Mouse (Mus musculus) urinary bladder, postnatal 10 days (tissue): Measurements from ENCODE around the gene Aurkaip1.
"Not testable (repeated sequence)": the region's sequence is repeated elsewhere in the genome, so short reads cannot be mapped to it uniquely, and the experiment has no call there.

ENCODE experiments used
- DNase-seq: peaks from one replicate; pipeline ENCODE4 v3.0.0; 2022; ENCODE audit warnings: low spot score

Aurkaip1 gene

GRCm38 (mm10) chr4:155831205-155831766 is at the start of gene Aurkaip1:
Gene Aurkaip1 (plus strand): TSS chr4:155831272.
- peak; percentile 87 for DNase-seq

DNA sequence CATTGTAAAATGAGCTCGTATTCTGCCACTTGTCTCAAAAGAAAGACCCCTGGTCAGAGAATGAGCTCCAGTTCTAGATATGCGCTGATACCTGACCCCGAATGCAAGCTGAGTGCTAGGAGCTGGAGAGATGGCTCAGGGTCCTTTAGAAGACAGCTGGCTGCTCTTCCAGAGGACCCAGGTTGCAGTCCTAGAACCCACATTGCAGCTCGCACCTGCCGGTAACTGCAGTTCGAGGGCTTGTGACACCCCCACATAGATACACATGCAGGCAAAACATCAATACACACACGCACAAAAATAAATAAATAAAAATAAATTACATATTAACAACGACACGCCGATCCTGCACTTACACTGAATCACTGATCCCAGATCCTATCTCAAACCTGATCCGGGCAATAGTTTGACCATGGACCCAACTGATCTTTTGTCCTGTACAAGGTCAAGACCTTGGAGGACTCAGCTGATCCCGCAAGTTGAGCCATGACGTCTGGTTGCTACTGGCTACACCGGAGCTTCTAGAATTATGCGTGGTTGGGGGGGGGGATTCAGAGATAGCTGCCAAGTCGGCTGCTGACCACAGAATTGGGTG is 47.5 kb upstream of the Aurkaip1 start:
- no peak for DNase-seq

- DNase-seq = no peak
Measured at GRCm38 (mm10) chr4:155784081-155784701, 46.9 kb upstream of the Aurkaip1 start.

- DNase-seq = no peak
Measured at GRCm38 (mm10) chr4:155785246-155785645, 45.8 kb upstream of the Aurkaip1 start.

GRCm38 (mm10) chr4:155785819-155786218 is 45.3 kb upstream of the Aurkaip1 start, which contains the start of gene Tmem88b:
Gene Tmem88b (minus strand): TSS chr4:155785874.
- DNase-seq = no peak

GRCm38 (mm10) chr4:155788300-155788699 is 42.8 kb upstream of the Aurkaip1 start:
- DNase-seq = no peak

- not testable (repeated sequence) for DNase-seq
Measured at GRCm38 (mm10) chr4:155788833-155789232, 42.2 kb upstream of the Aurkaip1 start.

DNA sequence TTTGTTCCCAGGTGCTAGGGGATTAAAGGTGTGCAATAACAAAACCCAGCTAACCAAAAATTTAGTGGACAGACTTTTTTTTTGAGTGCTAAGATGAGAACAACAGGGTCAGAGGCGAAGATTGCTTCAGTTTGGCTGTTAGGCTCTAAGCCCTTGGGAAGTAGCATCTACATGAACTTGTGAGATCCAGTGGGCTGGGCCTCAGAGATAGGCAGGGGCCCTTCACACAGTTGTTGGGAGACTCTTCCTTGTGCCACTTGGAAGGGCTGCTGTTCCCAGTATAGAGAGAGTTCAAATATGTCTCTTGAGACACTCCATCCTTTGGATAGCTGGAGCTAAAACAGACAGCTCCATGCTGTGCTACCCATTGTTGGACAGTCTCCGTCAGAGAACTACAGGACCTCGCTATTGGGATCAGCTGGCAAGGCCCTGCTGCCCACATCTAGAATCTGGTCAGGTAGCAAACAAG is 41.0 kb upstream of the Aurkaip1 start, which contains the start of gene Ankrd65:
Gene Ankrd65, plus strand, starts transcription at position 419 of the 469 bp plus-strand sequence.
- no peak for DNase-seq

- no peak for DNase-seq
Measured at GRCm38 (mm10) chr4:155790650-155791161, 40.4 kb upstream of the Aurkaip1 start.

DNA sequence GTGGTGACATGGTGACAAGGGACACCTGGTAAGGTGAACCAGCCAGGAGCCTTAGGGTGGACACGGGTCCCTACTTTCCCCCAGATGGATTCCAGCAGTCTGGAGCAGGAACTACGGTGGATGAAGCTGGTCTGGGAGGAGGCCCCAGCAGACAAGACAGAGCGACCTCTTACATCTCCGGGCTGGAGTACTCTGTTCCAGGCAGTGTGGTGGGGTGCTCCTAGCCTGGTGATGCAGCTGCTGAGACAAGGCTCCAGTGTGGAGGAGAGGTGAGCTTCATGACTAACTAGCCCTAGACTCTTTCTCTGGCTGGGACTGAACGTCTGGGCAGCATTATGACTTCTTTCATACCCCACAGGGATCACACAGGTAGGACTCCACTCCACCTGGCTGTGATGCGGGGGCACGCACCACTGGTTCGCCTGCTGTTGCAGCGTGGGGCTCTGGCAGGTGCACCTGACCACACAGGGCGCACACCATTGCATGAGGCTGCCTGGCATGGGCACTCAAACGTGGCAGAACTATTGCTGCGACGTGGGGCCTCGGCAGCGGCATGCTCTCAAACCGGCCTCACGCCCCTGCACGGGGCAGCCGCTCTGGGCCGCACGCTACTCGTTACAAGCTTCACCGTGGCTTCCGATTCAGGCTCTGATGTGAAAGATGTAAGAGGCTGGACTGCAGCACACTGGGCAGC is 39.7 kb upstream of the Aurkaip1 start:
- DNase-seq = no peak

DNA sequence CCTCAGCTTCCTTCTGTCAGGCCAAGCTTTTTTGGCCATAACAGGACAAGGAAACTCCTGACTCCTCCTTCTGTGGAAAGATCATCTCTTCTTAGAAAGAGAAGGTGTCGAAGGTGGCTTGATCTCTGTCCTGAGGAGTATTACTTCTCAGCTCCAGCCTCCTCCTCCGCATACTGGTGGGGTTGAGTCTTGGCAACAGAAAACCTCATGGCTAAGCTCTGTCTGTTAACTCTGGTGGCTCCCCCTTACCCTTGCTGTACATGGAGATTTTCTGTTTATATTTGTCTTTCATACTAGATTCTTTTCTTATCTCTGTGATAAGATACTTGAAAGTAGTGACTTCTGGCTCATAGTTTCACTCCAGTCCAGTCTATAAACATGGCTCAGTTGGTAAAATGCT is 37.3 kb upstream of the Aurkaip1 start:
- no peak for DNase-seq

DNA sequence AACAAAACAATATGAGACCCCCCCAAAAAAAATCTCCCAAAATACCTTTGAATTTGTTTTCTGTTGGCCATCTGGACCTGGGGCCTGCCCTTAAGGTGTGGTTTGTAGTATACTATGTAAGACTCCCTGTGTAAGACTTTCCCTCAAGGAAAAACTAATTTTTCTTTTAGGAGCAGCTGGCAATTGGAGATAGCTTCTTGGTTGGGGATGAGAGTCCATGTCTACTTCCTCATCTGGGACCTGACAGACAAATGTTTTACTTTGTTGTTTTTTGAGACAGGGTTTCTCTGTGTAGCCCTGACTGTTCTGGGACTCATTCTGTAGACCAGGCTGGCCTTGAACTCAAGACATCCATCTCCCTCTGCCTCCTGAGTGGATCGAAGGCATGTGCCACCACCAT is 29.0 kb upstream of the Aurkaip1 start:
- no peak for DNase-seq

DNA sequence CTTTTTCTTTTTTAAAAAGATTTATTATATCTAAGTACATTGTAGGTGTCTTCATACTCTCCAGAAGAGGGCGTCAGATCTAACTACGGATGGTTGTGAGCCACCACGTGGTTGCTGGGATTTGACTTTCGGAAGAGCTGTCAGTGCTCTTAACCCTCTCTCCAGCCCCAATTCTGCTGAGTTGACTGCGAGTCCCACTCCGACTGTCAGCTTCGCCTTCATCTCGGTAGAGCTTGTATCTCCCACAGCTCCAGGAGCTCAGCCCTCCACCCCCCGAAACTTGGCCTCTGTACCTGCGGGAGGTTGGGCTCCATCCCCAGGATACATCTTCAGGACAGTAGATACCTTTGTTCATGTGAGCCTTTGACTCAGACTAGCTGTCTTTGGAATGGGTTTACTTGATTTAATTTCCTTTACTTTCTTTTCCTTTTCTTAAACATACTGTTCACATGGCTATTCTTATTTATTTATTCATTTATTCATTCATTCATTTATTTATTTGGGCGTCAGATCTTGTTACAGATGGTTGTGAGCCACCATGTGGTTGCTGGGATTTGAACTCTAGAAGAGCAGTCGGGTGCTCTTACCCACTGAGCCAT is 28.2 kb upstream of the Aurkaip1 start, which contains the start of gene Mrpl20:
Gene Mrpl20, plus strand, starts transcription at position 138 of the 599 bp plus-strand sequence.
- no peak for DNase-seq

GRCm38 (mm10) chr4:155803340-155804041 is 27.6 kb upstream of the Aurkaip1 start:
- DNase-seq = peak; percentile 91

- DNase-seq = no peak
Measured at GRCm38 (mm10) chr4:155807841-155808240, 23.2 kb upstream of the Aurkaip1 start.

DNA sequence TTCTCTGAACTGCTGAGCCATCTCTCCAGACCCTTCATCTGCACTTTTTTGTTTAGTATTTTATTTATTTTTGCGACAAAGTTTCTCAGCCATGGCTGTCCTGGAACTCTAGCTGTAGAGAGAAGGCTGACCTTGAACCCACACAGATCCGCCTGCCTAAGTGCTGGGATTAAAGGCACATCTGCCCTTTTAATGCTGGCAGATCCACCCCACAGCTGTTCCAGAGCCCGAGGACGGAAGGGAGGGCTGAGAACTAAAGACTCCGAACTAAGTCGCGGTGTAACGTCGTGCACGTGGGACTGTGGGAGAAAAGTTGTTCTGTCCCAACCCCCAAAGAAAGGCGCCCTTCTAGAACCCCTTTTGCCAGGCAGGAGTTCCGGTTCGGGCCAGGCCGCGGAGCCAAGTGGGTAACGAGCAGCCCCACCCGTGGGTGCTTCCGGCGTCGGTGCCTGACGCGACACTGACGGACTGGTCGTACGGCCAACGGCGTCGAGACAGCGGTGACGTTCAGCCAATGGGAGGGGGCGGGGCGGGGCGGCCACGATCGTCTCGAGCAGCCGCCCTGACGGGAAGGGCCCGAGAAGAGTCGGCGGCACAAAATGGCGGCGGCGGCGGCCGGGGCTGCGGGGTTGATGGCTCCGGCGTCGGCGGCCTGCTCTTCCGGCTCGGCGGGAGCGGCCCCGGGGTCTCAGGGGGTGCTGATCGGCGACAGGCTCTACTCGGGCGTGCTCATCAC is 19.0 kb upstream of the Aurkaip1 start, which contains the start of gene Ccnl2:
Gene Ccnl2, plus strand, starts transcription at position 561 of the 736 bp plus-strand sequence.
- DNase-seq = peak; percentile 82

DNA sequence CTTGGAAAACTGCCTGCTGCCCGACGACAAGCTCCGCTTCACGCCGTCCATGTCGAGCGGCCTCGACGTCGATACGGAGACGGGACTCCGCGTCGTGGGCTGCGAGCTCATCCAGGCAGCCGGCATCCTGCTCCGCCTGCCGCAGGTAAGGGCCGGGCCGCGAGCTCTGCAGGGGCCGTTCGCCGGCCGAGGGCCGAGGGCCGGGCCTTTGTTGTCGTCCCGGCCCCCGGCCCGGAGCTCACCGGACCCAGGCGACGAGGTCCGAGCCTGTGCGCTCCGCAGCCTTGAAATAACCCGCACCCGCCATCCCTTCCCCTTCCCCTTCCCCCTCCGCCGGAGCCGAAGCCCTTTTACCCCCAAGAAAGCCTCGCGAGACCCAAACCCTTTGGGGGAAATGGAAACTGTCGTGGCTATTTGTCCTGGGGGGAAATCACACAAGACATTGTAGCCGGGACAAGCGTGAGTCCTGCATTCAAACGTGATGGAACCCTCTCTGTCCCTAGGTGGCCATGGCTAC is 18.3 kb upstream of the Aurkaip1 start:
- DNase-seq = no peak

GRCm38 (mm10) chr4:155817533-155817932 is 13.5 kb upstream of the Aurkaip1 start:
- no peak for DNase-seq

DNA sequence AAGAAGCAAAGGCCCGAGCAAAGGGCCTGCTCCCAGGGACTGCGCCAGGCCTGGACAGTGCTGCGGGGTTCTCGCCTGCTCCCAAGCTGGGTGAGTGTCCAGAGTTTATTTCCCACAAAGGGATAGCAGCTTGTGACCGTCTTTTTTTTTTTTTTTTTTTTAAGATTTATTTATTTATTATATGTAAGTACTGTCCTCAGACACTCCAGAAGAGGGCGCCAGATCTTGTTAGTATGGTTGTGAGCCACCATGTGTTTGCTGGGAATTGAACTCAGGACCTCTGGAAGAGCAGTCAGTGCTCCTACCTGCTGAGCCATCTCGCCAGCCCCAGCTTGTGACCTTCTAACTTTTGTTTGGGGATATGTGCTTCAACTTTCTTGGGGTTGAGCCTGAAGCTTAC is 10.0 kb upstream of the Aurkaip1 start:
- DNase-seq = no peak

DNA sequence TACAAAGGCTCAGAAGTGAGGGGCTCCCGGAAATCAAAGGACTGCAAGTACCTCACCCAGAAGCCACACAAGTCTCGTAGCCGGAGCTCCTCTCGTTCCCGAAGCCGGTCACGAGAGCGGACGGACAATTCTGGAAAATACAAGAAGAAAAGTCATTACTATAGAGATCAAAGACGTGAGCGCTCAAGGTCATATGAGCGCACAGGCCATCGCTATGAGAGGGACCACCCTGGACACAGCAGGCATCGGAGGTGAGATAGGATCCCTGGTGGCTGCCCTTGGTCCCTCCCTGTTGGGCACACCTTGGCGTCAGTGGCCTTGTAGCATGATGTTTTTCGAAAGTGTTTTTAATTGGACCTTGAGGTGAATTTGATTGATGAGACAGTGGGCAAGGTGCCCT is 7.6 kb upstream of the Aurkaip1 start:
- no peak for DNase-seq
